Mouse (Mus musculus) T-helper 17 cell (primary cell): Measurements from ENCODE around the gene Stx8.

Source experiments
- in situ Hi-C, 2 experiments: fragments of 300-600 bp; cut with MboI, MseI; formaldehyde crosslinking; loops; 1 replicate in 1 of 2; 2 replicates in 1 of 2; pipeline ENCODE4 v1.15.1; 2025; ENCODE audit warnings: high pct_unique_total_duplicates in 2 of 2

The Stx8 gene

DNA sequence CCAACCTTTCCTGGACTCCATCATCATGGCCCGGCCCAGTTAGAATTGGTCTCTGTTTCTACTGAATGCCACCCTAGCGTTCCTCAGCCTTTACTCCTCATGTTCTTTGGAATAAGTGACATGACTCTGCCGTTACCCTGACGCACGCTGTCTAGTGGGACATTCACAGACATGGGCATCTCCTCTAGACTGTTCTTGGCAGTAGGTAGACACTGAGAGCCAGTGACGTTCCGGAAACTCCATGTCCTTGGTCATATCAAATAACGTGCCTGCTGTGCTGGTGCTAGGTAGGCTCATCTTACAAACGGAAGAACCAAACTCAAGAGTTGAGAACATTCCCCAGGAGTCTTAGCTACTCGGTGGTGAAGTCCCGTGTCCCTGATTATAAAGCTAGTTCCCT, 231.5 kb downstream of the Stx8 start:
- in situ Hi-C loops, result no loop called here

- in situ Hi-C loops, result no loop called here
These were observed 232.7 kb downstream of the Stx8 start for GRCm38 (mm10) chr11:68198696-68199095.

DNA sequence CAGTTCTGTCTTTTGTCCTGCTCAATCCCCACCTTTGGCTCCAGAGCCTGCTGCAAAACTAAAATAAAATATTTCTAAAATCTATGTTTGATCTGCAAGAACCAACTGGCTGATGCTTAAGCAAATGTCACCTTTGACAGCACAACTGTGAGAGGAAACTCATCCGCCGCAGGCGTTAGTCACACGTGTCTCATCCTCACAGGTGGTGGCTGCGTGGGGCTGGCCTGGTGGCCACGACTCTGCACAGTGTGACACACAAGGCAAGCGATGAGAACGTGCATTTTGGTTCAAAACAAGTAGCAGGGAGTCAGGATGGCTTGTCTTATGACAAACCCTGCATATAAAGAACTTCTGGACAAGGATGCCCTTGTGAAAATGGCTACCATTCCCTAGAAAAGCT, 233.1 kb downstream of the Stx8 start:
- in situ Hi-C loops, result no loop called here

GRCm38 (mm10) chr11:68199801-68200423, 233.9 kb downstream of the Stx8 start:
- in situ Hi-C loops, result no loop called here

- in situ Hi-C loops, result no loop called here
These were observed 234.5 kb downstream of the Stx8 start for GRCm38 (mm10) chr11:68200500-68200899.

GRCm38 (mm10) chr11:68201063-68201462, 235.1 kb downstream of the Stx8 start:
- in situ Hi-C loops, result no loop called here

DNA sequence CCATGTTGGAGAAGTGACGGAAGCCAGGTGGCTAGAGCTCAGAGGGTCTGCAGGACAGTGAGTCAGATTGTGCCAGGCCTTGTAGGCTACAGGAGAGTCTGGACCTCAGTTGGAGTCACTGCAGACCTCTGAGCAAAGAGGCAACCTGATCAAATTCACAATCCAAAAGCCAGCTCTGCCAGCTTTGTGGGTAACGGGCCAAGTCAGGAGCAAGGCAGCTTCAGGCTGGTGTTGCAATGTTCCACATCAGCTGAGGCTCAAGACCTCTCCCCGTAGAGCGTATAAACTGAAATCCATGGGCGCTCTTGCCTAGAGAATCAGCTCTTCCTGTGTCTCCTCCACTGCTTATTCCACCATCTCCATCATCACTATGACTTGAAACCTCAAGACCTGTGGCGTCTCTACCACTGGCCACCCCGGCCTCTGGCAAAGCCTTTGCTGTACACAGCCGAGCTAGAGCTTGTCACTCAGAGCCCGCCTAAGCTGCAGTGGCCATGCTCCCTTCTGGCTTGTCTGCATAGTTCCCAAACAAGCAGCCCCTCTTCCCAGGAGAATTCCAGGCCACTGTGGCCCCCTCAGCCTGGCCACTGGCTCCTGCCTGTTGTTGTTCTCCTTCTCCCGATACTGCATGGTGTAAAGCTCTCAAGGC, 235.9 kb downstream of the Stx8 start:
- in situ Hi-C loops, result no loop called here

- in situ Hi-C loops, result no loop called here
These were observed 236.6 kb downstream of the Stx8 start for GRCm38 (mm10) chr11:68202561-68202960.

GRCm38 (mm10) chr11:68203658-68204315, 237.8 kb downstream of the Stx8 start:
- in situ Hi-C loops, result no loop called here

GRCm38 (mm10) chr11:68204407-68204806, 238.4 kb downstream of the Stx8 start:
- in situ Hi-C loops, result no loop called here

- in situ Hi-C loops, result no loop called here
These were observed 239.7 kb downstream of the Stx8 start for GRCm38 (mm10) chr11:68205572-68206229.

DNA sequence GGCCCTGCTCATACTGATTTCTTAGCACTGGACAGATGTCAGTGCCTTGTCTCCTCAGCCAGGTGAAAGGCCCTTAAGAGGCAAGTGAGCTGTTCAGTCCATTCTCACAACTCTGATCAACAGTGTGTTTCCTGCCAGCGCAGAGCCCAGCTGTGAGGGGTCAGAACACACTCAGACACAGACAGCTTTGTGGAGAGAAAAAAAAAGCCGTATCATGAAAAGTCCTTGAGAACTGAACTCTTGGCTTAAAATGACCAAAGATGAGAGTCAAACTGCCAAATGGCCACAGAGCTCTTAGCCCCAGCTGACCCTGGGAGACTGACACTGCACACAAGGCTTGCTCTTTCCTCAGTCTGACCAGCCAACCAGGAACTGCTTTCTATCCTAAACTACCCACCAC, 242.0 kb downstream of the Stx8 start:
- in situ Hi-C loops, result no loop called here

DNA sequence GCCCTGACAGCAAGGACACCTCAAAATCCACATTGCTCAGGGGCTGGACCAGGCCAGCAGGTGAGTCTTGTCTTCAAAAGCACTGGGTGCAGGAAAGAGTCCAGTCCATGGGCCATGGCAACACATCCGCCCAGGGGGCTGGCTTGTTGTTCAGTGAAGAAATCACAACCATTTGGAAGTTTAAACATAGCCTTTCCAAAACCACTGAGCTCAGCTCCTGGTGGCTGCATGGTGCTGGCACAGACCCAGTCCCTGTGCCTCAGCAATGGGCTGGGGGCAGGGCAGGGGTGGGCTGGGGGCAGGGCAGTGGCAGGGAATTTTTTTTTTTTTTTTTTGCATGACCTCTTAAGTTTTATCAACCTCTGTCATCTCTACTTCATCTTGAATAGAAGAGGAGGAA, 242.6 kb downstream of the Stx8 start:
- in situ Hi-C loops, result no loop called here

GRCm38 (mm10) chr11:68209506-68209905, 243.5 kb downstream of the Stx8 start:
- in situ Hi-C loops, result no loop called here

GRCm38 (mm10) chr11:68210714-68211113, 244.7 kb downstream of the Stx8 start:
- in situ Hi-C loops, result no loop called here

GRCm38 (mm10) chr11:68211924-68212578, 246.1 kb downstream of the Stx8 start:
- in situ Hi-C loops, result no loop called here

- in situ Hi-C loops, result no loop called here
These were observed 247.9 kb downstream of the Stx8 start for GRCm38 (mm10) chr11:68213896-68214295.

DNA sequence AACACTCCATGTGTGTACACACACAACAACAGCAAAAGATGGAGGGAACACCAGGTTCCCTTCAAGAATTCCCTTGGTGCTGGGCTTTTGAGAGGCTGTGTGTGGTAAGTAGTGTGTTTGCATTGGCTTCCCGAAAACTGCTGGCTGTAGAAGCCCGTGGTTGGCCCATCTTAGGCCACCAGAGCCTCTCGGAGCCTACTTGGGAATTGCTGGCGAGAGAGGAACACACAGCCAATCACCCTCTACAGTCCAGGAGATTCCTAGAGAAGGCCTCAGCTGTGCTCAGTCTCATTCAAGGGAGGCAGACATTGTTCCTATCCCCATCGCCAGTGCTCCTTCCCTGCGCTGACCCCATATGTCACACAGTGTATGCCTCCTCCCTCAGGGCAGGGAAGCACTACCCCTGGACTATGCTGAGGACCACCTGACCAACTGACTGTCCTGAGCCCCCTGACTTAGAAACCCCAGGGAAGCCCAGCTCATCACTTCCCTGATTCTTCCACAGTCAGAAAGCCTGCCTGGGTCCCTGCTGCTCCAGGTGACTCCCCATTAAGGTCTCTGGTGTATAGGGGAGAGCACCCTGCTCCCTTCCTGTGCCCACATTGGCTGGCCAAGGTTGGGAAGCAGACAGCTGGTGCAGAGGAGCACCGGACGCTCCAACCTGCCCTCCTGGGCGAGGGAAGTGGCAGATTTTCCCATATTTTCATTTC, 248.7 kb downstream of the Stx8 start:
- in situ Hi-C loops, result no loop called here

DNA sequence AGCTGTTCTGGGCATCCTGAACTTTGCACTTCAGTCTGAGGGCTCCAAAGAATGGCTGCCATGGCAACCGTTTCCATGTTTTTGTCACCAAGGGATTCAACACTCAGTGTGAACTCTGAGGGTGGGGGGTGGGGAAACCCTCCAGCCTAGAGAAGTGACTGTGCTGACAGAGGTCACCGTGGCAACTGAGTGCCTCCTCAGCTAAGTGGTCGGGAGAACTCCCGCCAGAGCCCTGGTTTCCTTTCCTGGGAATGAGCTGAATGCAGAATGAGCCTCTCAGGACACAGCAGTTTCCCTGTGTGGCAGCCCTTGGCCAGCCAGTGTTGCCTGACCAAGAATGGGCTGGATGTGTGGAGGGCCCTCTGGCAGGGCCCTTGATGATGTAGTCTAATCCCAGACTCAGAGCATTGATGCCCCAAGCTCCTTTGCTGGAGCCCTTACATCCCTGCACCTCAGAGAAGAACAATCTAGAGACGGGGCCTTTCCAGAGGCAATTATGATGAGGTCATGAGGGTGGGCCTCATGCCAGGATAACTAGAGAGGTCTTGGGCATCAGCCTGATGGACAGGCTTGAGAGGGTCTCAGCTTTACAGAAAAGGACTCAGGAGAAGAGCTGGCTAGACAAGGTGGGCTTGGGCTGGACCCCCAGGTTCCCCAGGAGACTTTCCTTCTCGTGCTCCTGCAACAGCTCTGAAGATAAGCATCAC, 249.4 kb downstream of the Stx8 start:
- in situ Hi-C loops, result no loop called here

DNA sequence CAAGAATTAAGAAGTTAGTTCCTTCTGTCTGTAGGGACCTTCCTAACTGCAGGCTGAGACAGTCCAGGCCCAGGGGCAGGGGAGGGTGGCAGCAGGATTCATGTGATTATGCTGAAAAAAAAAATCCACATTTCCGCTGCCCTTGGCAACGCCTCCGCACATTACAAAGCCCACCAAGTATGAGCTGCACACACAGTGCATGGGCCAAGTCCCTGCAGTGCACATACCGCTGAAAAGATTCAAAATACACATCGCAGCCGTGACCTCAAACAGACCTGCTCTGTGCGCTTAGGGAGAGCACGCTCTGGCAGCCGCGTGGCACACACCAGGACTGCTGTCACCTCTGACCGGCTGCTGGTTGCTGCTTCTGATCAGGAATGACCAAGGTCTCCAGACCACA, 250.0 kb downstream of the Stx8 start:
- in situ Hi-C loops, result no loop called here

DNA sequence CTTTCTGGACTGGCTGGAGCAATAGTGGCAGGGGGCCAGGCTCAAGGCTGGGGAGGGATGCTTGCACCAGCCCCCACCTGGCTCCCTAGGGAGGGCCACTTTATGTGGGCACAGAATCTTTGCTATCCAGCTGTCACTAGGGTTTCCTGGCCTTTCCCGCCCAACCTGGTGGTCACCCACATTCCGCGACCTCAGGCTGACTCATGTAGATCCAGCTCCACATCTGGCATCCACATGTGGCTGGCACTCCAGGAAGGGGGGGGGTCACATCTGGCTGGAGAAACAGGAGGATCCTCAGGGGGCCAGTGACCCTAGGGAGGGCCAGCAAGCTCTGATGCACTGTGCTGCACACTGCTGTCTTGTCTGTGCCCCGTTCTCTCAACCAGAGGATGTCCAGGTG, 254.7 kb downstream of the Stx8 start:
- in situ Hi-C loops, result no loop called here
